Mouse (Mus musculus) naive thymus-derived CD4-positive, alpha-beta T cell, adult 2 months (primary cell): ENCODE measurements around the gene A630076J17Rik.
A peak's percentile ranks its signal among the peaks of the same experiment; 100 is the strongest.

ENCODE experiments used
- DNase-seq: peaks from one replicate; pipeline ENCODE4 v3.0.0-alpha.2; 2011; ENCODE audit warnings: low read depth

Gene A630076J17Rik

GRCm38 (mm10) chr3:107230527-107230926 is at the start of gene A630076J17Rik:
Gene A630076J17Rik, plus strand, starts transcription at chr3:107230614.
- no peak for DNase-seq

- no peak for DNase-seq
These were observed 49.6 kb upstream of the A630076J17Rik start for GRCm38 (mm10) chr3:107180860-107181259.

- no peak for DNase-seq
These were observed 47.7 kb upstream of the A630076J17Rik start, which contains the start of gene Kcna10 for GRCm38 (mm10) chr3:107182756-107183155. Gene Kcna10, plus strand, starts transcription at chr3:107183056.

- DNase-seq: no peak
These were observed 47.2 kb upstream of the A630076J17Rik start for GRCm38 (mm10) chr3:107183178-107183577.

- peak; percentile 72 for DNase-seq
These were observed 44.8 kb upstream of the A630076J17Rik start for GRCm38 (mm10) chr3:107185597-107185996.

GRCm38 (mm10) chr3:107187022-107187421 is 43.4 kb upstream of the A630076J17Rik start:
- DNase-seq: no peak

GRCm38 (mm10) chr3:107188226-107188899 is 42.1 kb upstream of the A630076J17Rik start:
- peak; percentile 66 for DNase-seq

- no peak for DNase-seq
These were observed 28.9 kb upstream of the A630076J17Rik start for GRCm38 (mm10) chr3:107201310-107202180.

GRCm38 (mm10) chr3:107204413-107204812 is 26.0 kb upstream of the A630076J17Rik start:
- DNase-seq: no peak

GRCm38 (mm10) chr3:107205170-107205569 is 25.2 kb upstream of the A630076J17Rik start:
- DNase-seq: no peak

GRCm38 (mm10) chr3:107205994-107206393 is 24.4 kb upstream of the A630076J17Rik start:
- peak; percentile 84 for DNase-seq

GRCm38 (mm10) chr3:107206490-107207150 is 23.8 kb upstream of the A630076J17Rik start:
- DNase-seq: no peak

- DNase-seq: no peak
These were observed 22.7 kb upstream of the A630076J17Rik start for GRCm38 (mm10) chr3:107207625-107208253.

- no peak for DNase-seq
These were observed 15.8 kb upstream of the A630076J17Rik start for GRCm38 (mm10) chr3:107214606-107215005.

GRCm38 (mm10) chr3:107216400-107217100 is 13.9 kb upstream of the A630076J17Rik start:
- no peak for DNase-seq

- no peak for DNase-seq
These were observed 13.3 kb upstream of the A630076J17Rik start for GRCm38 (mm10) chr3:107217101-107217480.

GRCm38 (mm10) chr3:107218572-107218971 is 11.8 kb upstream of the A630076J17Rik start:
- DNase-seq: no peak

GRCm38 (mm10) chr3:107221608-107222007 is 8.8 kb upstream of the A630076J17Rik start, which contains the start of gene Cym:
Gene Cym, minus strand, starts transcription at chr3:107221732.
- DNase-seq: no peak

- no peak for DNase-seq
These were observed 7.2 kb upstream of the A630076J17Rik start for GRCm38 (mm10) chr3:107223230-107223629.

- DNase-seq: no peak
These were observed 4.6 kb upstream of the A630076J17Rik start for GRCm38 (mm10) chr3:107225820-107226219.

GRCm38 (mm10) chr3:107229221-107229620 is 1.2 kb upstream of the A630076J17Rik start:
- no peak for DNase-seq
